Mouse (Mus musculus) CH12.LX (cell line): Measurements from ENCODE around the gene Zbtb4. TPM values are rescaled to one million over a fixed set of nuclear protein-coding genes. Genes with fewer than 3 reads are reported as not detected.

Source experiments
- DNase-seq: peaks from one replicate; pipeline ENCODE4 v3.0.0-alpha.2; 2013; ENCODE audit errors: extremely low read depth
- H3K27ac ChIP-seq: 2 replicates; pipeline ENCODE4 v1.5.1; 2012; ENCODE audit warnings: low read depth, mild to moderate bottlenecking, control low read depth, moderate library complexity; ENCODE audit not compliant: insufficient read depth
- H3K27me3 ChIP-seq: replicated peaks from 2 replicates; pipeline ENCODE3; 2012; ENCODE audit warnings: inconsistent platforms
- H3K36me3 ChIP-seq, 2 experiments: replicated peaks in 1 of 2; 2 replicates each; pipeline versions ENCODE3 to v1.6.1; 2012; ENCODE audit warnings: inconsistent platforms in 1 of 2, low read length in 1 of 2, mild to moderate bottlenecking in 1 of 2, mixed read lengths in 1 of 2, moderate library complexity in 1 of 2; ENCODE audit not compliant: control insufficient read depth in 1 of 2, insufficient read depth in 1 of 2
- H3K4me1 ChIP-seq, 2 experiments: 2 replicates each; pipeline ENCODE4 v1.6.1; 2012; ENCODE audit warnings: inconsistent platforms in 1 of 2, moderate library complexity in 1 of 2; ENCODE audit not compliant: insufficient read depth in 2 of 2, control insufficient read depth in 1 of 2
- H3K4me2 ChIP-seq: 2 replicates; pipeline ENCODE4 v1.6.1; 2012; ENCODE audit warnings: low read depth, mild to moderate bottlenecking, control low read depth; ENCODE audit not compliant: poor library complexity, insufficient read depth, severe bottlenecking
- H3K4me3 ChIP-seq, 3 experiments: fragments of 150-350 bp in 1 of 3; sonication (generic) in 1 of 3; replicated peaks in 1 of 3; 2 replicates each; pipeline versions ENCODE3 to v1.5.1; 2011 to 2012; ENCODE audit warnings: low read depth in 2 of 3, low read length in 2 of 3, mild to moderate bottlenecking in 2 of 3, moderate library complexity in 2 of 3, control low read depth in 1 of 3, improper control_type of control experiment in 1 of 3, inconsistent platforms in 1 of 3, mixed read lengths in 1 of 3; ENCODE audit not compliant: poor library complexity in 1 of 3
- H3K79me2 ChIP-seq: replicated peaks from 2 replicates; pipeline ENCODE4 v1.6.1; 2012; ENCODE audit warnings: mild to moderate bottlenecking, moderate library complexity; ENCODE audit not compliant: control insufficient read depth, poor library complexity, insufficient read depth, severe bottlenecking; ENCODE audit errors: extremely low read depth
- H3K9ac ChIP-seq: 2 replicates; pipeline ENCODE4 v1.6.1; 2012; ENCODE audit warnings: low read depth, mild to moderate bottlenecking, control low read depth, moderate library complexity; ENCODE audit not compliant: insufficient read depth
- H3K9me3 ChIP-seq: replicated peaks from 2 replicates; pipeline ENCODE3; 2012; ENCODE audit warnings: low read length, inconsistent platforms, mixed read lengths
- CHD1 ChIP-seq: IDR thresholded peaks from 2 replicates; pipeline ENCODE4 v1.6.1; 2012; ENCODE audit warnings: low read depth, low read length, improper control_type of control experiment, inconsistent platforms
- CTCF ChIP-seq, 2 experiments: IDR thresholded peaks in 1 of 2; conservative IDR thresholded peaks in 1 of 2; 2 replicates each; pipeline ENCODE4 v1.5.1; 2011 to 2012; ENCODE audit warnings: low read depth in 2 of 2, low read length in 2 of 2, improper control_type of control experiment in 1 of 2, inconsistent platforms in 1 of 2, mild to moderate bottlenecking in 1 of 2, moderate library complexity in 1 of 2
- EP300 ChIP-seq: IDR thresholded peaks from 2 replicates; pipeline ENCODE4 v1.6.1; 2011; ENCODE audit warnings: low read length, improper control_type of control experiment
- JUN ChIP-seq: IDR thresholded peaks from 2 replicates; pipeline ENCODE4 v1.6.1; 2011; ENCODE audit warnings: low read depth, mild to moderate bottlenecking, low read length, improper control_type of control experiment, moderate library complexity; ENCODE audit not compliant: insufficient read depth
- JUND ChIP-seq: conservative IDR thresholded peaks from 2 replicates; pipeline ENCODE4 v1.6.1; 2011; ENCODE audit warnings: low read depth, low read length, improper control_type of control experiment
- KAT2A ChIP-seq: IDR thresholded peaks from 2 replicates; pipeline ENCODE4 v1.6.1; 2012; ENCODE audit warnings: low read length, improper control_type of control experiment, inconsistent platforms; ENCODE audit not compliant: insufficient replicate concordance
- MAFK ChIP-seq: IDR thresholded peaks from 2 replicates; pipeline ENCODE4 v1.6.1; 2011; ENCODE audit warnings: low read length, improper control_type of control experiment; ENCODE audit not compliant: insufficient replicate concordance
- MAX ChIP-seq: IDR thresholded peaks from 2 replicates; pipeline ENCODE4 v1.6.1; 2011; ENCODE audit warnings: low read length, improper control_type of control experiment
- MAZ ChIP-seq: IDR thresholded peaks from 2 replicates; pipeline ENCODE4 v1.6.1; 2012; ENCODE audit warnings: low read depth, mild to moderate bottlenecking, inconsistent platforms, low read length, improper control_type of control experiment, moderate library complexity
- MXI1 ChIP-seq: IDR thresholded peaks from 2 replicates; pipeline ENCODE4 v1.6.1; 2011; ENCODE audit warnings: mild to moderate bottlenecking, low read depth, low read length, improper control_type of control experiment
- NELFE ChIP-seq: IDR thresholded peaks from 2 replicates; pipeline ENCODE4 v1.6.1; 2011; ENCODE audit warnings: low read depth, low read length, improper control_type of control experiment
- NRF1 ChIP-seq: IDR thresholded peaks from 2 replicates; pipeline ENCODE4 v1.6.1; 2014; ENCODE audit warnings: low read depth, mild to moderate bottlenecking, inconsistent platforms, low read length, improper control_type of control experiment, moderate library complexity
- PAX5 ChIP-seq: IDR thresholded peaks from 2 replicates; pipeline ENCODE4 v1.6.1; 2012; ENCODE audit warnings: low read length, inconsistent platforms, mixed read lengths
- POLR2A ChIP-seq: IDR thresholded peaks from 2 replicates; pipeline ENCODE4 v1.6.1; 2011; ENCODE audit warnings: low read depth, mild to moderate bottlenecking, improper control_type of control experiment, low read length
- POLR2AphosphoS2 ChIP-seq: IDR thresholded peaks from 2 replicates; pipeline ENCODE4 v1.6.1; 2011; ENCODE audit warnings: low read depth, low read length, improper control_type of control experiment
- RAD21 ChIP-seq: IDR thresholded peaks from 2 replicates; pipeline ENCODE4 v1.6.1; 2011; ENCODE audit warnings: low read depth, mild to moderate bottlenecking, low read length, improper control_type of control experiment, moderate library complexity
- RCOR1 ChIP-seq: conservative IDR thresholded peaks from 2 replicates; pipeline ENCODE4 v1.6.1; 2012; ENCODE audit warnings: low read depth, mild to moderate bottlenecking, inconsistent platforms, low read length, improper control_type of control experiment
- TBP ChIP-seq: conservative IDR thresholded peaks from 2 replicates; pipeline ENCODE4 v1.6.1; 2011; ENCODE audit warnings: low read depth, low read length, improper control_type of control experiment
- TCF12 ChIP-seq: IDR thresholded peaks from 2 replicates; pipeline ENCODE4 v1.6.1; 2014; ENCODE audit warnings: low read depth, mild to moderate bottlenecking, inconsistent platforms, low read length, improper control_type of control experiment
- USF1 ChIP-seq: IDR thresholded peaks from 2 replicates; pipeline ENCODE4 v1.6.1; 2014; ENCODE audit warnings: low read depth, mild to moderate bottlenecking, inconsistent platforms, low read length, improper control_type of control experiment
- ZC3H11A ChIP-seq: IDR thresholded peaks from 2 replicates; pipeline ENCODE4 v1.6.1; 2012; ENCODE audit warnings: low read depth, mild to moderate bottlenecking, inconsistent platforms, low read length, improper control_type of control experiment
- ZMIZ1 ChIP-seq: IDR thresholded peaks from 2 replicates; pipeline ENCODE4 v1.6.1; 2012; ENCODE audit warnings: low read depth, mild to moderate bottlenecking, inconsistent platforms, low read length, improper control_type of control experiment
- ZNF384 ChIP-seq: IDR thresholded peaks from 2 replicates; pipeline ENCODE4 v1.6.1; 2012; ENCODE audit warnings: low read depth, low read length, improper control_type of control experiment, inconsistent platforms
- dilution Hi-C: fragments of 300-500 bp; cut with MboI; formaldehyde crosslinking; loops from 2 replicates; pipeline ENCODE4 v1.14.3; 2020; ENCODE audit warnings: low sequenced_read_pairs; ENCODE audit not compliant: extremely low pct_unique_long_range_greater_than_20kb, extremely low pct_ligation_motif_present
- in situ Hi-C: fragments of 300-500 bp; cut with MboI; formaldehyde crosslinking; loops from 3 replicates; pipeline ENCODE4 v1.14.3; 2019; ENCODE audit warnings: low sequenced_read_pairs, low pct_ligation_motif_present, low pct_unique_long_range_greater_than_20kb, mixed read lengths
- polyA plus RNA-seq: library from polyadenylated mRNA; unstranded; fragments of >175 nt; gene quantifications from 2 replicates; pipeline ENCODE4 v1.2.1, GENCODE M21; 2012; ENCODE audit warnings: low read depth; ENCODE audit not compliant: insufficient read length
- total RNA-seq, 2 experiments: library from RNA; depleted of rRNA; stranded (reverse); fragments of 300-350 nt in 1 of 2; fragments of >200 nt in 1 of 2; gene quantifications; 2 replicates each; pipeline ENCODE4 v1.2.3; 2012 to 2014

Zbtb4 gene
- total and polyA plus RNA-seq, 3 experiments, result 0.75 to 3.4 (median 2.3) TPM

GRCm38 (mm10) chr11:69795983-69796435, 30.3 kb downstream of the Zbtb4 start:
- in situ Hi-C loops (no loop called here), dilution Hi-C loops (no loop called here)
- Histone ChIP-seq H3K9ac (peak overlapping the region; percentile 66; the same call in 1 of the 2 replicates), H3K27me3 (peaks cover 7% of the 10 kb centered on the region), H3K79me2 (no peaks in the 10 kb centered on the region), H3K36me3 (peaks cover 0 to 6% of the 10 kb centered on the region in 2 experiments), H3K4me2 (peak overlapping the region; percentile 58), H3K4me1 (peaks cover 9 to 50% of the 10 kb centered on the region in 2 experiments), H3K27ac (no peak overlapping the region), H3K9me3 (peaks cover 9% of the 10 kb centered on the region), H3K4me3 (peak overlapping the region; percentile 59 to 67 (median 61))
- TF ChIP-seq MAZ, result 0 out of 2 replicates have a peak, but pooled peaks have one; percentile 11
- TF ChIP-seq MAX, result no peak
- TF ChIP-seq KAT2A, result 0 out of 2 replicates have a peak, but pooled peaks have one; percentile 10
- 0 out of 2 replicates have a peak, but pooled peaks have one; percentile 2 for TF ChIP-seq NRF1
- TF ChIP-seq RCOR1, result 0 out of 2 replicates have a peak, but pooled peaks have one; percentile 39
- no peak for DNase-seq

- Histone ChIP-seq H3K4me1 (peaks cover 9 to 58% of the 10 kb centered on the region in 2 experiments), H3K27ac (no peak overlapping the region), H3K27me3 (peaks cover 24% of the 10 kb centered on the region), H3K4me2 (no peak overlapping the region), H3K79me2 (no peaks in the 10 kb centered on the region), H3K9me3 (peaks cover 19% of the 10 kb centered on the region), H3K4me3 (peak overlapping the region in 2 of 3 experiments; percentile 36 to 49), H3K9ac (no peak overlapping the region), H3K36me3 (peaks cover 0 to 3% of the 10 kb centered on the region in 2 experiments)
- no peak for DNase-seq
- in situ Hi-C loops (no loop called here), dilution Hi-C loops (no loop called here)
- TF ChIP-seq MXI1, result no peak
- TF ChIP-seq CHD1, result no peak
- TF ChIP-seq MAX, result no peak
- TF ChIP-seq ZC3H11A, result no peak
- no peak for TF ChIP-seq JUND
- TF ChIP-seq JUN, result no peak
- TF ChIP-seq TCF12, result no peak
- TF ChIP-seq RAD21, result no peak
- no peak for TF ChIP-seq TBP
- no peak for TF ChIP-seq EP300
- TF ChIP-seq ZNF384, result no peak
- no peak for TF ChIP-seq ZMIZ1
- TF ChIP-seq POLR2A, result no peak
- TF ChIP-seq PAX5, result no peak
- no peak for TF ChIP-seq KAT2A
- no peak for TF ChIP-seq CTCF (conservative IDR thresholded peaks at IDR 0.05 in 1 of 2, IDR thresholded peaks at IDR 0.05 in 1 of 2; ENCODE audit: low read depth in 2 of 2, low read length in 2 of 2)
- no peak for TF ChIP-seq USF1
- no peak for TF ChIP-seq POLR2AphosphoS2
- no peak for TF ChIP-seq MAFK
- TF ChIP-seq NELFE, result no peak
These were observed 32.2 kb downstream of the Zbtb4 start for GRCm38 (mm10) chr11:69797924-69798323.
